Mouse (Mus musculus) monocyte, adult 2 months (primary cell): ENCODE results near the gene Olfr653.

ENCODE experiments used
- DNase-seq, 2 experiments: peaks; one replicate each; pipeline ENCODE4 v3.0.0; 2022; ENCODE audit warnings: low spot score in 2 of 2, low read depth in 1 of 2

Olfr653 gene

GRCm38 (mm10) chr7:104577014-104577413 is at the start of gene Olfr653:
Gene Olfr653, plus strand, starts transcription at chr7:104577314.
- DNase-seq, result no peak

DNA sequence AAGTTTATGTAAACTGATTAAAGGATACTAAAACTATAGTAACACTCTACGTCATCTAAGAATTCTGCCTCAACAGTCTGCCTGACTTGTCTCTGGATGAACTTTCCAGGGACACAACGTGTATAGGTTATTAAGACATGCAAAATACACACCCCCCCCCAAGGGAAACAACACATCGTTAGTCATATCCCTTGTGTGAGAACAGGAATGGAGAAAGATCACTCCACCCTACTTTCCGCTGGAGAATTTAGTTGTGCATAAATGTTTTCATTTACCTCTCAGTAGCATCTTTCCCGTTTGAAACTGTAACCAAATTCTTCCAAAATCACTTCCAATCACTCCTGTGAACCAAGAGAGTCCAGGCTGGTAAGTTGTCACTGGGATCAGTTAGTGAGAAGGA is 27.3 kb upstream of the Olfr653 start, which contains the start of gene Olfr651:
Gene Olfr651, plus strand, starts transcription at position 301 of the 400 bp plus-strand sequence.
- no peak for DNase-seq

GRCm38 (mm10) chr7:104552700-104553099 is 24.4 kb upstream of the Olfr653 start:
- no peak for DNase-seq

DNA sequence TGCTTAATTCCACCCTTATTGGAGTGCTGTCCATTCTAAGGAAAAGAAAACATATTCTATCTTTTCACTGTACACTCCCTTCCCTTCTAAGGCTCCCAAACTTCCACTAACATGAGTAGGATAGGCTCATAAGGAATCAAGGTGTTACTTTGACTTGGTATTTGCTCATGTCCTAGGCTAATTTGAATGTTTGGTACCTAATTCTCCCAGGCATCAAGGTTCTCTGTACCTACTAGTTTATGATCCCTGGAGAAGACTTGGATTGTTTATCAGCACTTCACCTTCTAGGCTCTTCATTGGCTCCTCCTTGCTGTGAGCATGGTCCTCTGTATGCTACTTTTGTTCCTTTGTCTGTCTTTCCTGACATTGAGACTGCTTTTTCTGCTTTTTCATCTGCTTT is 16.5 kb upstream of the Olfr653 start, which contains the start of gene Olfr652:
Gene Olfr652, plus strand, starts transcription at position 301 of the 400 bp plus-strand sequence.
- DNase-seq, result no peak

DNA sequence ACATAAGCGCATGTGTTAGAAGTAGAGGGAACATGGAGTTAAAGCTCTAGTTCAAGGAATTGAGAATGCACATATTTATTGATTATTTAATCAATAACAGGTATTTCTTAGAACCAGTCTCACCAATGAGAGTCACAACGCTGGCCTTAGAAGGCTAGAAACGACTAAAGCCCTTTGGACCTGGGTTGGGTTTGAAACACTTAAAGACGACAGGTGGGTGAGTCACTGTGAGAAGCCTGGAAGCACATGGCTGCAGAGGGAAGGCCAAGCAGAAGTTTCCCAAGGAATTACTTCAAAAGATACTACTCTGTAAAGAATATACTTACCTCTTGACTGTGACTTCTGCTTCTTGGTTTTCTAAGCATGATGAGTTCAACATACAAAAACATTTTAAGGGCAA is 3.7 kb downstream of the Olfr653 start:
- DNase-seq, result no peak

GRCm38 (mm10) chr7:104581429-104581828 is 4.3 kb downstream of the Olfr653 start:
- DNase-seq, result no peak

GRCm38 (mm10) chr7:104586725-104587124 is 9.6 kb downstream of the Olfr653 start, which contains the start of gene Olfr654:
Gene Olfr654, plus strand, starts transcription at chr7:104587025.
- DNase-seq, result no peak

- DNase-seq, result no peak
Observed at GRCm38 (mm10) chr7:104588274-104588673, 11.2 kb downstream of the Olfr653 start.

DNA sequence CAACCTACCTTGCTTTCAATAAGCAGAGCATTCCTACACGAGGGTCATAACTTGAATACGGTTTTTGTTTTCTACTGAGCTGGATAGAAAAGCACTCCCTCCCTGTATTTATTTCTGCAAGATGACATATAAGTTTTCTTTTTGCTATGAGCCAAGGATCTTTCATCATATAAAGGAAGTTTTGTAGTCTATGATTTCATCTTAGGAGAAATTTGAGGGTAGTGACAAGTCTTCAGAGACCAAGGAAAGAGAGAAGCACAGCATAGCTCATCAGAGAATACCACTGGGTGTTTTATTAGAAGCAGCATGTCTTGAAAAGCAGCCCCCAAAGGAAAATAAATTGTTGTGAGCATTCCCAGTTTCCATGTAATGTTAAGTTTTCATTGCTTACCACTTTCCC is 24.6 kb downstream of the Olfr653 start, which contains the start of gene Olfr655:
Gene Olfr655, minus strand, starts transcription at position 101 of the 400 bp plus-strand sequence.
- no peak for DNase-seq

DNA sequence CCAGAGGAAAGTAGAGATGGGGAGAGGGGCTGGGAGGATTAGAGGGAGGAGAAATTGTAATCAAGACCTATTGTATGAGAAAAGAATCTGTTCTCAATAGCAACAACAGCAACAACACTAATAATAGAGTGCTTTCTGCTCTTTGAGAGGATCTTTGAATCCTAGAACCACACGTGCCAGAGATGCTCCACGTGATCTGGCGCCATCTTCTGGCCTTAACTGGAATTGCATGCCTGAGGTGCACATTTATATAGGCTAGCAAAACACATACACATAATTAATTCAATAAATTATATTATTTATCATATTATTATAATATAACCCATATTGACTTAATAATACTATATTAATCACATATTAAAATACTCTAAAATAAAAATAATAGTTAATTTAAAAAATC is 26.1 kb downstream of the Olfr653 start:
- peak; percentile 5 to 35 for DNase-seq

GRCm38 (mm10) chr7:104604727-104605126 is 27.6 kb downstream of the Olfr653 start:
- no peak for DNase-seq

- no peak for DNase-seq
Observed at GRCm38 (mm10) chr7:104613655-104614054, 36.5 kb downstream of the Olfr653 start, which contains the start of gene Olfr656. Gene Olfr656, plus strand, starts transcription at chr7:104613955.

DNA sequence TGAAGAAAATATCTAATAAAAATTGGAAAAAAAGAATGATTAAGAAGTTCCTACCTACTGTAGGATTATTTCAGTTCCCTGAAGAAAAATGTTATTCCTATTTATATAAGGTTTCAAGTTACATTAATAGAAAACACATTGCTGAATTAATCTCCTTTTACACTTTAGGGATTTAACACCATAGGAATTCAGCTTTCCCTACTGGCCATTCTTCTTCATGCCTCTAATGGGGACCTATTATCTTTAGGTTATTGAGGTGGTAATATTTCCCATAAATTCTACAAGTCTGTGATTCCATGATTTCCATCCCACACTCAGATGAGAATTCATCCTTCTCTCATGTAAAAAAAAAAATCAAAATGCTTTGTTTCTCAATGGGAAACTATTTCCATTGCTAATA is 47.4 kb downstream of the Olfr653 start, which contains the start of gene Olfr657:
Gene Olfr657, plus strand, starts transcription at position 301 of the 400 bp plus-strand sequence.
- DNase-seq, result no peak
